Mouse (Mus musculus) limb, embryonic 13.5 days (tissue): ENCODE measurements around the gene Rufy1. TPM values are rescaled to one million over a fixed set of nuclear protein-coding genes. Genes with fewer than 3 reads are reported as not detected.
"Not testable (repeated sequence)": the region's sequence is repeated elsewhere in the genome, so short reads cannot be mapped to it uniquely, and the experiment has no call there.

Experiments used
- ATAC-seq: fragments of 200-750 bp; cut with Nextera tagmentation; 2 replicates; pipeline ENCODE4 v1.8.0; 2017; ENCODE audit warnings: low read depth, moderate number of reproducible peaks, moderate TSS enrichment; ENCODE audit not compliant: low FRiP score
- H3K27ac ChIP-seq: fragments of 300-500 bp; sonication (generic); 2 replicates; pipeline ENCODE4 v1.5.1; 2015; ENCODE audit warnings: inconsistent platforms, mild to moderate bottlenecking, moderate library complexity
- H3K27me3 ChIP-seq: fragments of 300-500 bp; sonication (generic); 2 replicates; pipeline ENCODE4 v1.6.1; 2015; ENCODE audit warnings: mild to moderate bottlenecking, inconsistent platforms
- H3K36me3 ChIP-seq: fragments of 300-500 bp; sonication (generic); 2 replicates; pipeline ENCODE4 v1.6.1; 2015; ENCODE audit warnings: inconsistent platforms, mild to moderate bottlenecking, moderate library complexity
- H3K4me1 ChIP-seq: fragments of 300-500 bp; sonication (generic); 2 replicates; pipeline ENCODE4 v1.6.1; 2015; ENCODE audit warnings: inconsistent platforms
- H3K4me2 ChIP-seq: fragments of 300-500 bp; sonication (generic); replicated peaks from 2 replicates; pipeline ENCODE4 v1.6.1; 2015; ENCODE audit warnings: inconsistent platforms, mild to moderate bottlenecking, moderate library complexity
- H3K4me3 ChIP-seq: fragments of 300-500 bp; sonication (generic); 2 replicates; pipeline ENCODE4 v1.5.1; 2015; ENCODE audit warnings: moderate library complexity, mild to moderate bottlenecking, inconsistent platforms
- H3K9ac ChIP-seq: fragments of 300-500 bp; sonication (generic); 2 replicates; pipeline ENCODE4 v1.6.1; 2015; ENCODE audit warnings: mild to moderate bottlenecking, inconsistent platforms
- H3K9me3 ChIP-seq: fragments of 300-500 bp; sonication (generic); 2 replicates; pipeline ENCODE4 v1.6.1; 2016; ENCODE audit warnings: inconsistent platforms
- WGBS: fragments of 180-500 bp; shearing (Covaris S2); methylation state at CpG from one replicate; pipeline ENCODE4 v1.1.7; 2015; 5-methylcytosine and 5-hydroxymethylcytosine counted together
- polyA plus RNA-seq: library from polyadenylated mRNA; unstranded; fragments of >200 nt; fragmentation: Nextera tagmentation; extraction: Ambion mirVana; gene quantifications from 2 replicates; pipeline ENCODE4 v1.2.1, GENCODE M21; 2015

Rufy1 gene
- polyA plus RNA-seq, 1 experiment from 2014 or later = 27.9 TPM

GRCm38 (mm10) chr11:50450236-50450635 lies 19.3 kb upstream of the Rufy1 start:
- 80% methylated on average over 9 of the region's 9 CpGs for WGBS
- no peaks in the 10 kb centered on the region for H3K9me3 ChIP-seq
- H3K36me3 ChIP-seq = no peaks in the 10 kb centered on the region
- H3K4me2 ChIP-seq = no peak overlapping the region
- no peak overlapping the region for H3K9ac ChIP-seq
- H3K27ac ChIP-seq = no peak overlapping the region
- H3K4me1 ChIP-seq = peaks cover 3% of the 10 kb centered on the region
- H3K27me3 ChIP-seq = no peaks in the 10 kb centered on the region; the same call in 1 of the 2 replicates
- ATAC-seq = no peak
- H3K4me3 ChIP-seq = no peak overlapping the region

GRCm38 (mm10) chr11:50448163-50448562 lies 17.2 kb upstream of the Rufy1 start:
- H3K4me1 ChIP-seq, H3K9ac ChIP-seq, H3K4me2 ChIP-seq, H3K27me3 ChIP-seq, H3K9me3 ChIP-seq, H3K4me3 ChIP-seq, H3K36me3 ChIP-seq, H3K27ac ChIP-seq, ATAC-seq: not testable (repeated sequence)
- WGBS = 38% methylated on average over 6 of the region's 8 CpGs

GRCm38 (mm10) chr11:50443259-50444065 lies 12.5 kb upstream of the Rufy1 start:
- 71% methylated on average over 5 of the region's 5 CpGs for WGBS
- peaks cover 3% of the 10 kb centered on the region; the same call in 1 of the 2 replicates for H3K27me3 ChIP-seq
- no peaks in the 10 kb centered on the region for H3K36me3 ChIP-seq
- no peak overlapping the region for H3K4me3 ChIP-seq
- no peak overlapping the region for H3K9ac ChIP-seq
- H3K4me2 ChIP-seq = no peak overlapping the region
- 0 out of 2 replicates have a peak, but pooled peaks cover 3% of the 10 kb centered on the region for H3K4me1 ChIP-seq
- H3K27ac ChIP-seq = no peak overlapping the region
- no peaks in the 10 kb centered on the region for H3K9me3 ChIP-seq
- ATAC-seq = no peak

GRCm38 (mm10) chr11:50441637-50442036 lies 10.7 kb upstream of the Rufy1 start:
- no peak overlapping the region for H3K4me3 ChIP-seq
- peaks cover 3% of the 10 kb centered on the region; the same call in 1 of the 2 replicates for H3K27me3 ChIP-seq
- no peak overlapping the region for H3K9ac ChIP-seq
- H3K4me2 ChIP-seq = no peak overlapping the region
- H3K4me1 ChIP-seq = 0 out of 2 replicates have a peak, but pooled peaks cover 3% of the 10 kb centered on the region
- no peaks in the 10 kb centered on the region for H3K9me3 ChIP-seq
- ATAC-seq = no peak
- no peaks in the 10 kb centered on the region for H3K36me3 ChIP-seq
- no peak overlapping the region for H3K27ac ChIP-seq
- 50% methylated on average over 9 of the region's 9 CpGs for WGBS

GRCm38 (mm10) chr11:50440691-50441090 lies 9.8 kb upstream of the Rufy1 start:
- Histone ChIP-seq H3K36me3 (no peaks in the 10 kb centered on the region), H3K4me1 (0 out of 2 replicates have a peak, but pooled peaks cover 3% of the 10 kb centered on the region), H3K27me3 (peaks cover 3% of the 10 kb centered on the region; the same call in 1 of the 2 replicates), H3K9ac (no peak overlapping the region), H3K27ac (no peak overlapping the region), H3K9me3 (no peaks in the 10 kb centered on the region), H3K4me2 (no peak overlapping the region), H3K4me3 (no peak overlapping the region)
- WGBS = 72% methylated on average over 6 of the region's 6 CpGs
- no peak for ATAC-seq

GRCm38 (mm10) chr11:50439857-50440256 lies 8.9 kb upstream of the Rufy1 start:
- H3K4me2 ChIP-seq = no peak overlapping the region
- 50% methylated on average over 8 of the region's 8 CpGs for WGBS
- ATAC-seq = no peak
- no peak overlapping the region for H3K4me3 ChIP-seq
- H3K27me3 ChIP-seq = peaks cover 3% of the 10 kb centered on the region; the same call in 1 of the 2 replicates
- H3K27ac ChIP-seq = no peak overlapping the region
- no peaks in the 10 kb centered on the region for H3K36me3 ChIP-seq
- 0 out of 2 replicates have a peak, but pooled peaks cover 3% of the 10 kb centered on the region for H3K4me1 ChIP-seq
- H3K9me3 ChIP-seq = no peaks in the 10 kb centered on the region
- H3K9ac ChIP-seq = no peak overlapping the region

- ATAC-seq = no peak
- H3K4me3 ChIP-seq = no peak overlapping the region
- WGBS = 91% methylated on average over 5 of the region's 5 CpGs
- H3K9ac ChIP-seq = no peak overlapping the region
- H3K4me2 ChIP-seq = no peak overlapping the region
- H3K4me1 ChIP-seq = peaks cover 11% of the 10 kb centered on the region
- H3K27me3 ChIP-seq = no peaks in the 10 kb centered on the region
- no peaks in the 10 kb centered on the region for H3K9me3 ChIP-seq
- no peaks in the 10 kb centered on the region for H3K36me3 ChIP-seq
- no peak overlapping the region for H3K27ac ChIP-seq
Observed at GRCm38 (mm10) chr11:50432896-50433295, 2.0 kb upstream of the Rufy1 start.

- H3K4me1 ChIP-seq = peaks cover 11% of the 10 kb centered on the region
- 88% methylated on average over 3 of the region's 3 CpGs for WGBS
Observed at GRCm38 (mm10) chr11:50432069-50432440, 1.1 kb upstream of the Rufy1 start.

GRCm38 (mm10) chr11:50431134-50432068 lies 476 bp upstream of the Rufy1 start:
- 34% methylated on average over 32 of the region's 32 CpGs for WGBS
- peak; percentile 18 for ATAC-seq
- H3K27me3 ChIP-seq = no peaks in the 10 kb centered on the region
- peaks cover 11% of the 10 kb centered on the region for H3K4me1 ChIP-seq
- H3K4me3 ChIP-seq = peak overlapping the region; percentile 76
- H3K9ac ChIP-seq = peak overlapping the region; percentile 87
- no peaks in the 10 kb centered on the region for H3K36me3 ChIP-seq
- H3K4me2 ChIP-seq = peak overlapping the region; percentile 73
- H3K9me3 ChIP-seq = no peaks in the 10 kb centered on the region
- H3K27ac ChIP-seq = peak overlapping the region; percentile 93

More at GRCm38 (mm10) chr11:50432069-50432440, 1.1 kb upstream of the Rufy1 start:
- no peaks in the 10 kb centered on the region for H3K36me3 ChIP-seq
- H3K27me3 ChIP-seq = no peaks in the 10 kb centered on the region
- H3K27ac ChIP-seq = no peak overlapping the region
- H3K4me3 ChIP-seq = no peak overlapping the region
- no peaks in the 10 kb centered on the region for H3K9me3 ChIP-seq
- no peak overlapping the region for H3K4me2 ChIP-seq
- ATAC-seq = no peak
- no peak overlapping the region for H3K9ac ChIP-seq

- Histone ChIP-seq H3K4me1 (peaks cover 10% of the 10 kb centered on the region), H3K27me3 (no peaks in the 10 kb centered on the region), H3K9ac (no peak overlapping the region), H3K27ac (no peak overlapping the region), H3K9me3 (no peaks in the 10 kb centered on the region), H3K36me3 (no peaks in the 10 kb centered on the region), H3K4me3 (no peak overlapping the region), H3K4me2 (no peak overlapping the region)
- WGBS = 78% methylated on average over 4 of the region's 4 CpGs
- no peak for ATAC-seq
Observed at GRCm38 (mm10) chr11:50426056-50426455, 4.9 kb downstream of the Rufy1 start.

GRCm38 (mm10) chr11:50421934-50422780 lies 8.8 kb downstream of the Rufy1 start:
- Histone ChIP-seq H3K27ac (no peak overlapping the region), H3K36me3 (peaks cover 20% of the 10 kb centered on the region), H3K4me2 (peak overlapping the region; percentile 72), H3K9me3 (no peaks in the 10 kb centered on the region), H3K4me1 (peaks cover 5% of the 10 kb centered on the region), H3K4me3 (peak overlapping the region; percentile 43), H3K27me3 (no peaks in the 10 kb centered on the region), H3K9ac (peak overlapping the region; percentile 53; the same call in 1 of the 2 replicates)
- 21% methylated on average over 22 of the region's 22 CpGs for WGBS
- ATAC-seq = peak; percentile 97
